Mouse (Mus musculus) heart, postnatal 36 days (tissue): ENCODE measurements around the gene Map3k3. TPM values are rescaled to one million over a fixed set of nuclear protein-coding genes. Genes with fewer than 3 reads are reported as not detected.

ENCODE experiments used
- DNase-seq, 2 experiments: peaks; one replicate each; pipeline ENCODE4 v3.0.0; 2021 to 2022
- intact Hi-C: fragments of 180-260 bp; cut with DNase I; formaldehyde crosslinking; loops from one replicate; pipeline ENCODE4 v1.15.1; 2025
- total RNA-seq, 2 experiments: library from RNA; stranded (reverse); gene quantifications; 2 replicates each; pipeline ENCODE4 v1.2.3; 2021

The Map3k3 gene
- total RNA-seq, 2 experiments from 2014 or later, result 38.7 to 44.4 TPM

- no peak for DNase-seq
- intact Hi-C loops, result no loop called here
Observed at GRCm38 (mm10) chr11:106156257-106156656, 71.8 kb downstream of the Map3k3 start.

- intact Hi-C loops, result no loop called here
- DNase-seq, result no peak
Observed at GRCm38 (mm10) chr11:106157154-106157553, 72.7 kb downstream of the Map3k3 start.

- intact Hi-C loops, result loop anchor here (2.0 kb wide), 1 partner anchor 34 kb away; no protein-coding TSS in a partner anchor
- no peak for DNase-seq
Observed at GRCm38 (mm10) chr11:106158081-106158929, 73.9 kb downstream of the Map3k3 start.

GRCm38 (mm10) chr11:106158930-106159215 is 74.5 kb downstream of the Map3k3 start:
- intact Hi-C loops, result loop anchor here (2.0 kb wide), 1 partner anchor 34 kb away; no protein-coding TSS in a partner anchor
- no peak for DNase-seq

GRCm38 (mm10) chr11:106159216-106159920 is 75.0 kb downstream of the Map3k3 start:
- DNase-seq, result peak; percentile 36 to 43
- intact Hi-C loops, result loop anchor here (2.0 kb wide), 1 partner anchor 33 kb away; no protein-coding TSS in a partner anchor

GRCm38 (mm10) chr11:106159921-106160840 is 75.8 kb downstream of the Map3k3 start:
- peak; percentile 71 to 81 for DNase-seq
- intact Hi-C loops, result loop anchor here (2.0 kb wide), 1 partner anchor 33 kb away; no protein-coding TSS in a partner anchor

GRCm38 (mm10) chr11:106160841-106161721 is 76.7 kb downstream of the Map3k3 start, which contains the start of the genes Gm10840 and Limd2:
Gm10840 (plus strand) TSS chr11:106160850.
Limd2 (minus strand) TSS chr11:106160860.
- intact Hi-C loops, result no loop called here
- DNase-seq, result no peak

GRCm38 (mm10) chr11:106162237-106162636 is 77.8 kb downstream of the Map3k3 start:
- intact Hi-C loops, result no loop called here
- DNase-seq, result no peak

GRCm38 (mm10) chr11:106163546-106163945 is 79.1 kb downstream of the Map3k3 start:
- no peak for DNase-seq
- intact Hi-C loops, result no loop called here

GRCm38 (mm10) chr11:106164601-106165180 is 80.3 kb downstream of the Map3k3 start:
- no peak for DNase-seq
- intact Hi-C loops, result no loop called here

GRCm38 (mm10) chr11:106167435-106167834 is 83.0 kb downstream of the Map3k3 start:
- intact Hi-C loops, result no loop called here
- DNase-seq, result no peak

- intact Hi-C loops, result no loop called here
- no peak for DNase-seq
Observed at GRCm38 (mm10) chr11:106170807-106171206, 86.4 kb downstream of the Map3k3 start.

- intact Hi-C loops, result no loop called here
- no peak for DNase-seq
Observed at GRCm38 (mm10) chr11:106173228-106173627, 88.8 kb downstream of the Map3k3 start.

- no peak for DNase-seq
- intact Hi-C loops, result no loop called here
Observed at GRCm38 (mm10) chr11:106174372-106174771, 90.0 kb downstream of the Map3k3 start.

- DNase-seq, result no peak
- intact Hi-C loops, result no loop called here
Observed at GRCm38 (mm10) chr11:106175081-106175480, 90.7 kb downstream of the Map3k3 start.

GRCm38 (mm10) chr11:106176372-106176771 is 92.0 kb downstream of the Map3k3 start:
- DNase-seq, result no peak
- intact Hi-C loops, result no loop called here

GRCm38 (mm10) chr11:106178036-106178782 is 93.8 kb downstream of the Map3k3 start:
- intact Hi-C loops, result no loop called here
- DNase-seq, result no peak

- intact Hi-C loops, result loop anchor here (1.0 kb wide), 1 partner anchor 28 kb away; no protein-coding TSS in a partner anchor
- no peak for DNase-seq
Observed at GRCm38 (mm10) chr11:106179711-106180448, 95.5 kb downstream of the Map3k3 start.
